Mouse (Mus musculus): ENCODE measurements around the gene Mtfr1l.

GRCm38 (mm10) chr4:134483078-134483688 is 52.0 kb downstream of the Mtfr1l start:
- no peak for TF ChIP-seq CTCF (IDR thresholded peaks at IDR 0.05; ENCODE audit: low read depth, low read length)
- TF ChIP-seq POLR2A (IDR thresholded peaks at IDR 0.05; ENCODE audit: borderline replicate concordance, low read depth, low read length): no peak

Data from bone marrow macrophage, adult 2 months (primary cell).